Mouse (Mus musculus): ENCODE results near the gene Robo2. TPM values are rescaled to one million over a fixed set of nuclear protein-coding genes. Genes with fewer than 3 reads are reported as not detected.

Robo2 gene
- total RNA-seq, 2 experiments from 2014 or later: 91.5 to 104 TPM

Small RNA genes lying within 50 kb of the gene (microRNA-seq; reads per million reads assigned to microRNA genes)
- gene Gm24272 (0 reads per million in 2 experiments), gene Mir691 (0 reads per million in 2 experiments)
